Mouse (Mus musculus) erythroblast, embryonic 14.5 days (primary cell): Measurements from ENCODE around the gene H2al2a. TPM values are rescaled to one million over a fixed set of nuclear protein-coding genes. Genes with fewer than 3 reads are reported as not detected.

ENCODE experiments used
- H3K27me3 ChIP-seq: 2 replicates; pipeline ENCODE4 v1.6.1; 2012; ENCODE audit warnings: inconsistent platforms; ENCODE audit not compliant: control insufficient read depth
- H3K36me3 ChIP-seq: 2 replicates; pipeline ENCODE4 v1.6.1; 2012; ENCODE audit warnings: mild to moderate bottlenecking, inconsistent platforms; ENCODE audit not compliant: control insufficient read depth
- H3K4me1 ChIP-seq: 2 replicates; pipeline ENCODE4 v1.6.1; 2012; ENCODE audit warnings: inconsistent platforms; ENCODE audit not compliant: control insufficient read depth
- H3K4me3 ChIP-seq: replicated peaks from 2 replicates; pipeline ENCODE3; 2012; ENCODE audit warnings: moderate library complexity, mild to moderate bottlenecking, inconsistent platforms
- H3K9me3 ChIP-seq: 2 replicates; pipeline ENCODE4 v1.6.1; 2012; ENCODE audit warnings: low read length, inconsistent platforms, mixed read lengths; ENCODE audit not compliant: control insufficient read depth
- GATA1 ChIP-seq: IDR thresholded peaks from 2 replicates; pipeline ENCODE4 v1.6.1; 2012; ENCODE audit warnings: low read length, inconsistent platforms, mixed read lengths
- TAL1 ChIP-seq: IDR thresholded peaks from 3 replicates; pipeline ENCODE4 v1.6.1; 2012; ENCODE audit warnings: low read length, inconsistent platforms, mixed read lengths
- polyA plus RNA-seq: library from polyadenylated mRNA; stranded (reverse); fragments of >175 nt; gene quantifications from 2 replicates; pipeline ENCODE4 v1.2.3, GENCODE M21; 2012

The H2al2a gene
- polyA plus RNA-seq, 1 experiment = not detected

- no peaks in the 10 kb centered on the region for H3K36me3 ChIP-seq
- H3K27me3 ChIP-seq = no peaks in the 10 kb centered on the region
- no peak overlapping the region for H3K4me3 ChIP-seq
- H3K4me1 ChIP-seq = no peaks in the 10 kb centered on the region
- TF ChIP-seq TAL1 = no peak
- no peak for TF ChIP-seq GATA1
- H3K9me3 ChIP-seq = no peaks in the 10 kb centered on the region
Measured at GRCm38 (mm10) chr2:18017321-18017720, 20.6 kb upstream of the H2al2a start.

- H3K4me1 ChIP-seq = no peaks in the 10 kb centered on the region
- TF ChIP-seq TAL1 = no peak
- TF ChIP-seq GATA1 = no peak
- H3K4me3 ChIP-seq = no peak overlapping the region
- H3K27me3 ChIP-seq = no peaks in the 10 kb centered on the region
- no peaks in the 10 kb centered on the region for H3K9me3 ChIP-seq
- no peaks in the 10 kb centered on the region for H3K36me3 ChIP-seq
Measured at GRCm38 (mm10) chr2:18016639-18017038, 19.9 kb upstream of the H2al2a start.

GRCm38 (mm10) chr2:18015581-18015980, 18.8 kb upstream of the H2al2a start:
- TF ChIP-seq GATA1 = no peak
- no peak for TF ChIP-seq TAL1
- Histone ChIP-seq H3K9me3 (no peaks in the 10 kb centered on the region), H3K4me1 (no peaks in the 10 kb centered on the region), H3K4me3 (no peak overlapping the region), H3K27me3 (no peaks in the 10 kb centered on the region), H3K36me3 (no peaks in the 10 kb centered on the region)

GRCm38 (mm10) chr2:18012866-18013265, 16.1 kb upstream of the H2al2a start:
- H3K36me3 ChIP-seq = no peaks in the 10 kb centered on the region
- H3K27me3 ChIP-seq = no peaks in the 10 kb centered on the region
- no peaks in the 10 kb centered on the region for H3K4me1 ChIP-seq
- no peak for TF ChIP-seq GATA1
- no peak for TF ChIP-seq TAL1
- no peak overlapping the region for H3K4me3 ChIP-seq
- no peaks in the 10 kb centered on the region for H3K9me3 ChIP-seq

GRCm38 (mm10) chr2:18011226-18011625, 14.5 kb upstream of the H2al2a start:
- no peaks in the 10 kb centered on the region for H3K4me1 ChIP-seq
- TF ChIP-seq GATA1 = no peak
- no peak for TF ChIP-seq TAL1
- H3K4me3 ChIP-seq = no peak overlapping the region
- no peaks in the 10 kb centered on the region for H3K9me3 ChIP-seq
- H3K36me3 ChIP-seq = no peaks in the 10 kb centered on the region
- H3K27me3 ChIP-seq = no peaks in the 10 kb centered on the region

GRCm38 (mm10) chr2:18005137-18005536, 8.4 kb upstream of the H2al2a start:
- Histone ChIP-seq H3K36me3 (no peaks in the 10 kb centered on the region), H3K27me3 (no peaks in the 10 kb centered on the region), H3K4me3 (no peak overlapping the region), H3K9me3 (no peaks in the 10 kb centered on the region), H3K4me1 (no peaks in the 10 kb centered on the region)
- TF ChIP-seq GATA1 (no peak), TAL1 (no peak)

- H3K4me1 ChIP-seq = no peaks in the 10 kb centered on the region
- no peak for TF ChIP-seq TAL1
- no peak for TF ChIP-seq GATA1
- no peaks in the 10 kb centered on the region for H3K36me3 ChIP-seq
- H3K27me3 ChIP-seq = no peaks in the 10 kb centered on the region
- H3K4me3 ChIP-seq = no peak overlapping the region
- no peaks in the 10 kb centered on the region for H3K9me3 ChIP-seq
Measured at GRCm38 (mm10) chr2:18004286-18004685, 7.5 kb upstream of the H2al2a start.

GRCm38 (mm10) chr2:18002306-18002705, 5.5 kb upstream of the H2al2a start:
- H3K4me1 ChIP-seq = no peaks in the 10 kb centered on the region
- no peaks in the 10 kb centered on the region for H3K27me3 ChIP-seq
- no peaks in the 10 kb centered on the region for H3K9me3 ChIP-seq
- H3K4me3 ChIP-seq = no peak overlapping the region
- H3K36me3 ChIP-seq = no peaks in the 10 kb centered on the region
- TF ChIP-seq TAL1 = no peak
- TF ChIP-seq GATA1 = no peak

GRCm38 (mm10) chr2:17989562-17989961, 7.2 kb downstream of the H2al2a start:
- Histone ChIP-seq H3K9me3 (no peaks in the 10 kb centered on the region), H3K4me1 (no peaks in the 10 kb centered on the region)
- TF ChIP-seq GATA1 (no peak), TAL1 (no peak)

GRCm38 (mm10) chr2:17989115-17989514, 7.6 kb downstream of the H2al2a start:
- no peak for TF ChIP-seq GATA1
- TF ChIP-seq TAL1 = no peak
- Histone ChIP-seq H3K4me3 (no peak overlapping the region), H3K9me3 (no peaks in the 10 kb centered on the region)

More at GRCm38 (mm10) chr2:17989562-17989961, 7.2 kb downstream of the H2al2a start:
- no peak overlapping the region for H3K4me3 ChIP-seq
- no peaks in the 10 kb centered on the region for H3K36me3 ChIP-seq
- no peaks in the 10 kb centered on the region for H3K27me3 ChIP-seq

More at GRCm38 (mm10) chr2:17989115-17989514, 7.6 kb downstream of the H2al2a start:
- Histone ChIP-seq H3K36me3 (no peaks in the 10 kb centered on the region), H3K27me3 (no peaks in the 10 kb centered on the region), H3K4me1 (no peaks in the 10 kb centered on the region)
